Mouse (Mus musculus): Measurements from ENCODE around the gene Slc7a10. TPM values are rescaled to one million over a fixed set of nuclear protein-coding genes. Genes with fewer than 3 reads are reported as not detected.

The Slc7a10 gene
- polyA plus RNA-seq, 1 experiment from 2014 or later = 6.2 TPM

Other genes starting within 250 kb of the Slc7a10 start
- gene Cebpg, start 129.8 kb upstream of the Slc7a10 start, polyA plus RNA-seq (2015; fragmentation: Nextera tagmentation; extraction: Ambion mirVana) = 37.5 and 38.7 TPM in 2 replicates
- 7.5 and 9.4 TPM in 2 replicates for gene Cebpa, start 67.1 kb upstream of the Slc7a10 start, polyA plus RNA-seq (2015; fragmentation: Nextera tagmentation; extraction: Ambion mirVana)
- gene Lrp3, start 29.1 kb downstream of the Slc7a10 start, polyA plus RNA-seq (2015; fragmentation: Nextera tagmentation; extraction: Ambion mirVana) = 5.9 and 6.7 TPM in 2 replicates
- 15.5 and 16.5 TPM in 2 replicates for gene Gpatch1, start 132.1 kb downstream of the Slc7a10 start, polyA plus RNA-seq (2015; fragmentation: Nextera tagmentation; extraction: Ambion mirVana)
- 5.9 and 6.6 TPM in 2 replicates for gene Rhpn2, start 147.8 kb downstream of the Slc7a10 start, polyA plus RNA-seq (2015; fragmentation: Nextera tagmentation; extraction: Ambion mirVana)
- gene Faap24, start 210.5 kb downstream of the Slc7a10 start, polyA plus RNA-seq (2015; fragmentation: Nextera tagmentation; extraction: Ambion mirVana) = 20.0 and 21.0 TPM in 2 replicates
- gene Cep89, start 210.7 kb downstream of the Slc7a10 start, polyA plus RNA-seq (2015; fragmentation: Nextera tagmentation; extraction: Ambion mirVana) = 54.1 and 54.4 TPM in 2 replicates